Mouse (Mus musculus): ENCODE data around the gene Dynll2. TPM values are rescaled to one million over a fixed set of nuclear protein-coding genes. Genes with fewer than 3 reads are reported as not detected.

Gene Dynll2
- total RNA-seq (2021), result 100 to 1,000 TPM; 539 to 592 TPM

- peak; percentile 88 to 92 for DNase-seq (ENCODE audit: low spot score in 2 of 2)
- intact Hi-C loops (cut with DNase I), result loop anchor here (1.0 kb wide), 2 partner anchors 41 to 60 kb away; partner anchors contain the start of gene Srsf1
These were observed at the start of gene Dynll2 for GRCm38 (mm10) chr11:87986831-87987793. Dynll2 (minus strand) TSS chr11:87987533.

- DNase-seq (ENCODE audit: low spot score in 2 of 2), result no peak
- intact Hi-C loops (cut with DNase I), result no loop called here
These were observed 49.5 kb upstream of the Dynll2 start for GRCm38 (mm10) chr11:88036761-88037251.

GRCm38 (mm10) chr11:88035970-88036369 is 48.6 kb upstream of the Dynll2 start:
- intact Hi-C loops (cut with DNase I), result no loop called here

GRCm38 (mm10) chr11:88031753-88032152 is 44.4 kb upstream of the Dynll2 start:
- intact Hi-C loops (cut with DNase I), result no loop called here

More at GRCm38 (mm10) chr11:88035970-88036369, 48.6 kb upstream of the Dynll2 start:
- no peak for DNase-seq (ENCODE audit: low spot score in 2 of 2)

GRCm38 (mm10) chr11:88030836-88031235 is 43.5 kb upstream of the Dynll2 start:
- no peak for DNase-seq (ENCODE audit: low spot score in 2 of 2)
- intact Hi-C loops (cut with DNase I), result no loop called here

More at GRCm38 (mm10) chr11:88031753-88032152, 44.4 kb upstream of the Dynll2 start:
- no peak for DNase-seq (ENCODE audit: low spot score in 2 of 2)

- no peak for DNase-seq (ENCODE audit: low spot score in 2 of 2)
- intact Hi-C loops (cut with DNase I), result no loop called here
These were observed 42.9 kb upstream of the Dynll2 start for GRCm38 (mm10) chr11:88030219-88030618.

- intact Hi-C loops (cut with DNase I), result loop anchor here (1.0 kb wide), 1 partner anchor 41 kb away; the partner anchor contains the start of gene Dynll2
- DNase-seq (ENCODE audit: low spot score in 2 of 2), result peak; percentile 36 to 43
These were observed 40.9 kb upstream of the Dynll2 start for GRCm38 (mm10) chr11:88028193-88028684.

- no peak for DNase-seq (ENCODE audit: low spot score in 2 of 2)
- intact Hi-C loops (cut with DNase I), result loop anchor here (1.0 kb wide), 1 partner anchor 40 kb away; the partner anchor contains the start of gene Dynll2
These were observed 40.2 kb upstream of the Dynll2 start for GRCm38 (mm10) chr11:88027391-88028035.

- no peak for DNase-seq (ENCODE audit: low spot score in 2 of 2)
- intact Hi-C loops (cut with DNase I), result no loop called here
These were observed 36.6 kb upstream of the Dynll2 start for GRCm38 (mm10) chr11:88023933-88024332.

- no peak for DNase-seq (ENCODE audit: low spot score in 2 of 2)
- intact Hi-C loops (cut with DNase I), result no loop called here
These were observed 28.5 kb upstream of the Dynll2 start for GRCm38 (mm10) chr11:88015795-88016194.

- DNase-seq (ENCODE audit: low spot score in 2 of 2), result peak; percentile 22 to 23
- intact Hi-C loops (cut with DNase I), result no loop called here
These were observed 27.8 kb upstream of the Dynll2 start for GRCm38 (mm10) chr11:88015161-88015560.

- no peak for DNase-seq (ENCODE audit: low spot score in 2 of 2)
- intact Hi-C loops (cut with DNase I), result no loop called here
These were observed 26.3 kb upstream of the Dynll2 start for GRCm38 (mm10) chr11:88013632-88014031.

- no peak for DNase-seq (ENCODE audit: low spot score in 2 of 2)
- intact Hi-C loops (cut with DNase I), result no loop called here
These were observed 25.4 kb upstream of the Dynll2 start for GRCm38 (mm10) chr11:88012621-88013244.

- intact Hi-C loops (cut with DNase I), result no loop called here
- DNase-seq (ENCODE audit: low spot score in 2 of 2), result no peak
These were observed 24.6 kb upstream of the Dynll2 start for GRCm38 (mm10) chr11:88011914-88012419.

GRCm38 (mm10) chr11:88011208-88011913 is 24.0 kb upstream of the Dynll2 start:
- intact Hi-C loops (cut with DNase I), result no loop called here

GRCm38 (mm10) chr11:88009542-88010190 is 22.3 kb upstream of the Dynll2 start:
- peak; percentile 44 to 55 for DNase-seq (ENCODE audit: low spot score in 2 of 2)
- intact Hi-C loops (cut with DNase I), result no loop called here

More at GRCm38 (mm10) chr11:88011208-88011913, 24.0 kb upstream of the Dynll2 start:
- no peak for DNase-seq (ENCODE audit: low spot score in 2 of 2)

- intact Hi-C loops (cut with DNase I), result no loop called here
- no peak for DNase-seq (ENCODE audit: low spot score in 2 of 2)
These were observed 21.3 kb upstream of the Dynll2 start for GRCm38 (mm10) chr11:88008641-88009040.

- DNase-seq (ENCODE audit: low spot score in 2 of 2), result no peak
- intact Hi-C loops (cut with DNase I), result no loop called here
These were observed 16.8 kb upstream of the Dynll2 start for GRCm38 (mm10) chr11:88004123-88004522.
